Mouse (Mus musculus) kidney, embryonic 15.5 days (tissue): ENCODE results near the gene Prmt7. TPM values are rescaled to one million over a fixed set of nuclear protein-coding genes. Genes with fewer than 3 reads are reported as not detected.

Experiments used
- ATAC-seq: fragments of 200-750 bp; cut with Nextera tagmentation; replicated peaks from 2 replicates; pipeline ENCODE4 v1.8.0; 2017; ENCODE audit warnings: moderate TSS enrichment; ENCODE audit not compliant: low FRiP score
- H3K27ac ChIP-seq: fragments of 300-500 bp; sonication (generic); 2 replicates; pipeline ENCODE4 v1.5.1; 2015; ENCODE audit warnings: mild to moderate bottlenecking, inconsistent platforms
- H3K27me3 ChIP-seq: fragments of 300-500 bp; sonication (generic); 2 replicates; pipeline ENCODE4 v1.6.1; 2015; ENCODE audit warnings: inconsistent platforms
- H3K36me3 ChIP-seq: fragments of 300-500 bp; sonication (generic); 2 replicates; pipeline ENCODE4 v1.6.1; 2015; ENCODE audit warnings: inconsistent platforms
- H3K4me1 ChIP-seq: fragments of 300-500 bp; sonication (generic); 2 replicates; pipeline ENCODE4 v1.6.1; 2015; ENCODE audit warnings: inconsistent platforms
- H3K4me2 ChIP-seq: fragments of 300-500 bp; sonication (generic); 2 replicates; pipeline ENCODE4 v1.6.1; 2015; ENCODE audit warnings: moderate library complexity, mild to moderate bottlenecking, inconsistent platforms
- H3K4me3 ChIP-seq: fragments of 300-500 bp; sonication (generic); replicated peaks from 2 replicates; pipeline ENCODE4 v1.5.1; 2015; ENCODE audit warnings: mild to moderate bottlenecking, inconsistent platforms
- H3K9ac ChIP-seq: fragments of 300-500 bp; sonication (generic); 2 replicates; pipeline ENCODE4 v1.6.1; 2015; ENCODE audit warnings: mild to moderate bottlenecking, inconsistent platforms
- H3K9me3 ChIP-seq: fragments of 300-500 bp; sonication (generic); replicated peaks from 2 replicates; pipeline ENCODE4 v1.6.1; 2016; ENCODE audit warnings: inconsistent platforms
- WGBS: fragments of 180-500 bp; shearing (Covaris S2); methylation state at CpG from one replicate; pipeline ENCODE4 v1.1.7; 2015; ENCODE audit warnings: mixed read lengths; 5-methylcytosine and 5-hydroxymethylcytosine counted together
- polyA plus RNA-seq: library from polyadenylated mRNA; unstranded; fragments of >200 nt; fragmentation: Nextera tagmentation; extraction: Ambion mirVana; gene quantifications from 2 replicates; pipeline ENCODE4 v1.2.1, GENCODE M21; 2015

Prmt7 gene
- polyA plus RNA-seq, 1 experiment from 2014 or later, result 51.8 TPM

DNA sequence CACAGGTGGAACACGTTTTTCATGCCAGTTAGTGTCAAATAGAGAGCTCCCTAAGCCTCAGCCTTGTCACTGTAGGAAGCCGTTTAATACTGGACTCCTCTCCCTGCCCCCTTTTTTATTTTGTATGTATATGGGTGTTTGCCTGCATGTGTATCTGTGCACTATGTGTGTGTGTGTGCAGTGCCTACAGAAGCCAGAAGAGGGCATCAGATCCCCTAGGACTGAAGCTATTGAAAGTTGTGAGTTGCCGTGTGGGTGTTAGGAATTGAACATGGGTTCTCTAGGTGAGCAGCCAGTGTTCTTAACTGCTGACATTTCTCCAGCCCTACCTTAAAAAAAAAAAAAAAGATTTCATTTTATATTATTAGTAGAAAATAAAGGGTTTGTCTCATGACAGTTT lies 89.0 kb downstream of the Prmt7 start:
- Histone ChIP-seq H3K4me2 (no peak overlapping the region), H3K36me3 (no peaks in the 10 kb centered on the region), H3K4me1 (no peaks in the 10 kb centered on the region), H3K9ac (no peak overlapping the region), H3K27me3 (no peaks in the 10 kb centered on the region), H3K27ac (no peak overlapping the region), H3K4me3 (no peak overlapping the region), H3K9me3 (no peaks in the 10 kb centered on the region)
- 89% methylated on average over 3 of the region's 3 CpGs for WGBS
- no peak for ATAC-seq

- Histone ChIP-seq H3K27ac (no peak overlapping the region), H3K9ac (no peak overlapping the region), H3K36me3 (no peaks in the 10 kb centered on the region), H3K4me3 (no peak overlapping the region), H3K9me3 (no peaks in the 10 kb centered on the region), H3K4me2 (no peak overlapping the region), H3K27me3 (no peaks in the 10 kb centered on the region), H3K4me1 (no peaks in the 10 kb centered on the region)
- WGBS, result 74% methylated on average over 9 of the region's 9 CpGs
- no peak for ATAC-seq
Measured at GRCm38 (mm10) chr8:106300739-106301715, 90.3 kb downstream of the Prmt7 start.

Other genes with a start within 250 kb of the Prmt7 start
- gene Slc12a4, start 244.8 kb upstream of the Prmt7 start, polyA plus RNA-seq, result 30.1 and 33.9 TPM in 2 replicates
- gene Dpep3, start 231.5 kb upstream of the Prmt7 start, polyA plus RNA-seq, result not detected in 2 replicates
- 20.5 and 23.3 TPM in 2 replicates for gene Dus2, start 219.6 kb upstream of the Prmt7 start, polyA plus RNA-seq
- 0.18 TPM in 1 of 2 replicates, not detected in the other for gene Dpep2nb, start 205.0 kb upstream of the Prmt7 start, polyA plus RNA-seq
- gene Ddx28, start 199.1 kb upstream of the Prmt7 start, polyA plus RNA-seq, result 17.0 and 18.9 TPM in 2 replicates
- 6.5 and 7.3 TPM in 2 replicates for gene Nfatc3, start 152.1 kb upstream of the Prmt7 start, polyA plus RNA-seq
- gene Esrp2, start 74.0 kb upstream of the Prmt7 start, polyA plus RNA-seq, result 14.9 and 15.8 TPM in 2 replicates
- 12.4 and 13.9 TPM in 2 replicates for gene Pla2g15, start 60.5 kb upstream of the Prmt7 start, polyA plus RNA-seq
- 52.7 and 57.3 TPM in 2 replicates for gene Slc7a6, start 42.1 kb upstream of the Prmt7 start, polyA plus RNA-seq
- 36.3 and 37.2 TPM in 2 replicates for gene Slc7a6os, start within 50 bp of the Prmt7 start, polyA plus RNA-seq
- gene Smpd3, start 127.1 kb downstream of the Prmt7 start, polyA plus RNA-seq, result 1.7 and 7.4 TPM in 2 replicates
- gene Zfp90, start 204.4 kb downstream of the Prmt7 start, polyA plus RNA-seq, result 16.9 and 20.8 TPM in 2 replicates